Mouse (Mus musculus): ENCODE data around the gene Podn. TPM values are rescaled to one million over a fixed set of nuclear protein-coding genes. Genes with fewer than 3 reads are reported as not detected.

Gene Podn
- total and polyA plus RNA-seq, 3 experiments = 8.0 to 17.6 (median 17.4) TPM

DNA sequence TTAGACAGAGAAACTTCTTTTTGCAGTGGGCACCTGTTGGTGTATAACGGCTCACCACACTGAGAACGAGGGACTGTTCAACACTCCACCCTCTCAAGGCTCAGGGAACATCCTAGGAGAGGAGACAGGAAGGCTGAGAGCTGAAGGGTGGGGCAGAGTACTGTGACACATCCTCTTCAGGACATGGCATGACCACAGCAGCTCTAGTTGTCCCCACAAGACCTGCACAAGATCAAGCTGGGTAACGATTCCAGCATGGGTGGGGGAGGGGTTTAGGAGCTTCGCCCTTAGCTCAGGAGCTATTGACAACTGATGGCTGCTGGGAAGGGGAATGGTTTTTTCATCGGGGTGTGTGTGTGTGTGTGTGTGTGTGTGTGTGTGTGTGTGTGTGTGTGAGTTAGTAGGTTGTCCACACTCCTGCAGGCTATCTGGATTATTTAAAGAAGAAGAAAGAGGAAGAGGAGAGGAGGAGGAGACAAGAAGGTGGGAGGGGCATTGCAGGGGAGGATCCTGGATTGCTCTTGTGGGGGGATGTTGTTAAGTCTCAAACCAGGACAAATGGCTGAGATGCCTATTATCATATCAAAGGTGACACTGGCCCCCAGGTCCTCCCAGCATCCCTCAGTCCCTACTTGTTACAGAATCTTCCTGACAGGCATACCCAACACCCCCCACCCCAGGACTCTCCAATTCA, 129.7 kb downstream of the Podn start:
- DNase-seq = no peak

Small RNAs within 50 kb of the gene (microRNA-seq; reads per million reads assigned to microRNA genes)
- 0 reads per million in 2 experiments for gene Mir6397

Other genes with a start within 250 kb of the Podn start
- gene Magoh, start 216.7 kb downstream of the Podn start, total RNA-seq (2021) = 10 to 100 TPM; 70.2 to 77.2 TPM
- 15.2 and 17.8 TPM in 2 replicates for gene Magoh, start 216.7 kb downstream of the Podn start, polyA plus RNA-seq (2012; rRNA removed)
- gene 0610037L13Rik, start 206.6 kb downstream of the Podn start, total RNA-seq (2021) = 10 to 100 TPM; 74.1 to 77.3 TPM
- 12.9 and 16.2 TPM in 2 replicates for gene 0610037L13Rik, start 206.6 kb downstream of the Podn start, polyA plus RNA-seq (2012; rRNA removed)
- gene Cpt2, start 172.8 kb downstream of the Podn start, total RNA-seq (2021) = 100 to 1,000 TPM; 231 to 235 TPM
- gene Cpt2, start 172.8 kb downstream of the Podn start, polyA plus RNA-seq (2012; rRNA removed) = 475 and 582 TPM in 2 replicates
- under 1 TPM; 0.20 to 0.48 TPM for gene Slc1a7, start 128.1 kb downstream of the Podn start, total RNA-seq (2021)
- 0.20 and 0.22 TPM in 2 replicates for gene Slc1a7, start 128.1 kb downstream of the Podn start, polyA plus RNA-seq (2012; rRNA removed)
- gene Scp2, start 48.6 kb upstream of the Podn start, total RNA-seq (2021) = 100 to 1,000 TPM; 265 to 443 TPM
- gene Scp2, start 48.6 kb upstream of the Podn start, polyA plus RNA-seq (2012; rRNA removed) = 70.2 and 70.8 TPM in 2 replicates
- gene Echdc2, start 69.0 kb upstream of the Podn start, total RNA-seq (2021) = 10 to 100 TPM; 23.0 to 26.4 TPM
- 82.2 and 91.8 TPM in 2 replicates for gene Echdc2, start 69.0 kb upstream of the Podn start, polyA plus RNA-seq (2012; rRNA removed)
- 1 to 10 TPM in 1 of 2 experiments, under 1 TPM in 1; 0.32 to 3.8 TPM for gene Zyg11a, start 121.6 kb upstream of the Podn start, total RNA-seq (2021)
- gene Zyg11a, start 121.6 kb upstream of the Podn start, polyA plus RNA-seq (2012; rRNA removed) = 0.24 and 0.98 TPM in 2 replicates
- 10 to 100 TPM; 34.1 to 43.0 TPM for gene Zyg11b, start 204.7 kb upstream of the Podn start, total RNA-seq (2021)
- 7.4 and 8.6 TPM in 2 replicates for gene Zyg11b, start 204.7 kb upstream of the Podn start, polyA plus RNA-seq (2012; rRNA removed)
- 10 to 100 TPM; 46.9 to 53.0 TPM for gene Coa7, start 231.7 kb upstream of the Podn start, total RNA-seq (2021)
- gene Coa7, start 231.7 kb upstream of the Podn start, polyA plus RNA-seq (2012; rRNA removed) = 6.5 and 7.7 TPM in 2 replicates

Measured in adrenal gland, adult 2 months (tissue).